Mouse (Mus musculus) layer of hippocampus, adult 11-12 months (tissue): ENCODE measurements around the gene Prpf38b.
A peak's percentile ranks its signal among the peaks of the same experiment; 100 is the strongest.

Source experiments
- DNase-seq: peaks from one replicate; pipeline ENCODE4 v3.0.0; 2022; ENCODE audit warnings: low spot score

Gene Prpf38b

GRCm38 (mm10) chr3:108911548-108912413 is at the start of gene Prpf38b:
Gene Prpf38b, minus strand, starts transcription at chr3:108911727.
- DNase-seq = peak; percentile 96

GRCm38 (mm10) chr3:108961226-108961625 is 49.7 kb upstream of the Prpf38b start:
- no peak for DNase-seq

- no peak for DNase-seq
Observed at GRCm38 (mm10) chr3:108959680-108960295, 48.3 kb upstream of the Prpf38b start.

- no peak for DNase-seq
Observed at GRCm38 (mm10) chr3:108957976-108958375, 46.4 kb upstream of the Prpf38b start.

- no peak for DNase-seq
Observed at GRCm38 (mm10) chr3:108940996-108941395, 29.5 kb upstream of the Prpf38b start.

- no peak for DNase-seq
Observed at GRCm38 (mm10) chr3:108940001-108940633, 28.6 kb upstream of the Prpf38b start, which contains the start of gene Gm9857. Gene Gm9857, minus strand, starts transcription at chr3:108940445.

- DNase-seq = no peak
Observed at GRCm38 (mm10) chr3:108939573-108939972, 28.0 kb upstream of the Prpf38b start, which contains the start of gene Henmt1. Gene Henmt1, plus strand, starts transcription at chr3:108939873.

- no peak for DNase-seq
Observed at GRCm38 (mm10) chr3:108938691-108939090, 27.2 kb upstream of the Prpf38b start.

GRCm38 (mm10) chr3:108933557-108933956 is 22.0 kb upstream of the Prpf38b start:
- DNase-seq = no peak

- no peak for DNase-seq
Observed at GRCm38 (mm10) chr3:108926308-108926707, 14.8 kb upstream of the Prpf38b start.

GRCm38 (mm10) chr3:108925677-108926076 is 14.2 kb upstream of the Prpf38b start:
- DNase-seq = no peak

- DNase-seq = no peak
Observed at GRCm38 (mm10) chr3:108921822-108922221, 10.3 kb upstream of the Prpf38b start.

GRCm38 (mm10) chr3:108920442-108921070 is 9.0 kb upstream of the Prpf38b start:
- no peak for DNase-seq

GRCm38 (mm10) chr3:108918852-108919251 is 7.3 kb upstream of the Prpf38b start:
- no peak for DNase-seq

- no peak for DNase-seq
Observed at GRCm38 (mm10) chr3:108917986-108918385, 6.5 kb upstream of the Prpf38b start.

GRCm38 (mm10) chr3:108916857-108917256 is 5.3 kb upstream of the Prpf38b start:
- DNase-seq = no peak

GRCm38 (mm10) chr3:108915999-108916398 is 4.5 kb upstream of the Prpf38b start:
- peak; percentile 57 for DNase-seq

GRCm38 (mm10) chr3:108911081-108911547 is 413 bp downstream of the Prpf38b start:
- peak; percentile 63 for DNase-seq

GRCm38 (mm10) chr3:108910303-108911080 is 1.0 kb downstream of the Prpf38b start:
- DNase-seq = no peak

GRCm38 (mm10) chr3:108902934-108903333 is 8.6 kb downstream of the Prpf38b start:
- no peak for DNase-seq

- DNase-seq = no peak
Observed at GRCm38 (mm10) chr3:108902038-108902437, 9.5 kb downstream of the Prpf38b start.
